Mouse (Mus musculus): Measurements from ENCODE around the gene 2410004P03Rik.
"Not testable (repeated sequence)": the region's sequence is repeated elsewhere in the genome, so short reads cannot be mapped to it uniquely, and the experiment has no call there.

2410004P03Rik gene

GRCm38 (mm10) chr12:17022145-17022544, 10.6 kb upstream of the 2410004P03Rik start:
- DNase-seq (ENCODE audit: low spot score in 2 of 2), result no peak

- not testable (repeated sequence) for DNase-seq (ENCODE audit: low spot score in 2 of 2)
These were observed 9.6 kb upstream of the 2410004P03Rik start for GRCm38 (mm10) chr12:17021125-17021524.

GRCm38 (mm10) chr12:17018468-17018867, 6.9 kb upstream of the 2410004P03Rik start:
- peak; percentile 19 to 51 for DNase-seq (ENCODE audit: low spot score in 2 of 2)

- DNase-seq (ENCODE audit: low spot score in 2 of 2), result no peak
These were observed 4.2 kb upstream of the 2410004P03Rik start for GRCm38 (mm10) chr12:17015711-17016110.

- no peak for DNase-seq (ENCODE audit: low spot score in 2 of 2)
These were observed 756 bp upstream of the 2410004P03Rik start for GRCm38 (mm10) chr12:17012067-17012899.

- no peak for DNase-seq (ENCODE audit: low spot score in 2 of 2)
These were observed 2.1 kb downstream of the 2410004P03Rik start for GRCm38 (mm10) chr12:17009466-17009865.

- no peak for DNase-seq (ENCODE audit: low spot score in 2 of 2)
These were observed 10.3 kb downstream of the 2410004P03Rik start for GRCm38 (mm10) chr12:17001211-17001610.

- peak; percentile 26 to 44 for DNase-seq (ENCODE audit: low spot score in 2 of 2)
These were observed 10.9 kb downstream of the 2410004P03Rik start for GRCm38 (mm10) chr12:17000628-17001027.

- peak; percentile 92 to 94 for DNase-seq (ENCODE audit: low spot score in 2 of 2)
These were observed 11.6 kb downstream of the 2410004P03Rik start, which contains the start of gene Pqlc3 for GRCm38 (mm10) chr12:16999739-17000497. Gene Pqlc3 (minus strand): TSS chr12:17000408.

GRCm38 (mm10) chr12:16999146-16999545, 12.4 kb downstream of the 2410004P03Rik start:
- no peak for DNase-seq (ENCODE audit: low spot score in 2 of 2)

- DNase-seq (ENCODE audit: low spot score in 2 of 2), result peak; percentile 18 to 29
These were observed 14.6 kb downstream of the 2410004P03Rik start for GRCm38 (mm10) chr12:16996886-16997462.

GRCm38 (mm10) chr12:16996281-16996680, 15.2 kb downstream of the 2410004P03Rik start:
- no peak for DNase-seq (ENCODE audit: low spot score in 2 of 2)

GRCm38 (mm10) chr12:16994291-16994690, 17.2 kb downstream of the 2410004P03Rik start:
- DNase-seq (ENCODE audit: low spot score in 2 of 2), result no peak

- DNase-seq (ENCODE audit: low spot score in 2 of 2), result no peak
These were observed 19.2 kb downstream of the 2410004P03Rik start for GRCm38 (mm10) chr12:16992355-16992754.

GRCm38 (mm10) chr12:16991376-16991775, 20.2 kb downstream of the 2410004P03Rik start:
- no peak for DNase-seq (ENCODE audit: low spot score in 2 of 2)

- no peak for DNase-seq (ENCODE audit: low spot score in 2 of 2)
These were observed 25.7 kb downstream of the 2410004P03Rik start for GRCm38 (mm10) chr12:16985778-16986177.

GRCm38 (mm10) chr12:16977120-16977519, 34.4 kb downstream of the 2410004P03Rik start:
- no peak for DNase-seq (ENCODE audit: low spot score in 2 of 2)

- no peak for DNase-seq (ENCODE audit: low spot score in 2 of 2)
These were observed 44.7 kb downstream of the 2410004P03Rik start for GRCm38 (mm10) chr12:16966811-16967210.

- DNase-seq (ENCODE audit: low spot score in 2 of 2), result peak; percentile 36 to 49
These were observed 48.2 kb downstream of the 2410004P03Rik start for GRCm38 (mm10) chr12:16963354-16963753.

- no peak for DNase-seq (ENCODE audit: low spot score in 2 of 2)
These were observed 52.7 kb downstream of the 2410004P03Rik start for GRCm38 (mm10) chr12:16958851-16959250.

All from spleen, postnatal 36 days (tissue).